Mouse (Mus musculus): ENCODE data around the gene Abat.

DNA sequence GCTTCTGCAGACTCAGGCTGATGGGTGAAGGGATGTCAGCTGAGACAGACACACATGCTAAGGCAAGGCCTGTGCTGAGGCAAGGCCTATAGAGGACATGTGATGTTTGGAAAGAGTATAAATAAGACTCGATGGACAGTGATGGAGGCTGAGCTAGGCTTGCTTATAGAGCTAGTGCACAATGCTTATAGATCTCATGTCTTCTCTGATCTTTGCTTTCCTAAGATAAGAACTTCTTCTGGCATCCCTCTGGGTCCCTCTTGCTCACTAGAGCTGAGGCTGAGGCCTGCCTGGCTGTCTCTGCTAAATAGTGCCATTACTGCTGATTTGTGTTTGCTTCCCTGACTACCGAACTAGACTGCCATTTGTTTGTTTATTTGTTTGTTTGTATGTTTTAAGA, 34.6 kb downstream of the Abat start:
- TF ChIP-seq CTCF (IDR thresholded peaks at IDR 0.05; ENCODE audit: extremely low read depth, insufficient read depth, insufficient read length, insufficient replicate concordance) (no peak), POLR2A (IDR thresholded peaks at IDR 0.05; ENCODE audit: low read depth, low read length) (no peak)

All from spleen, adult 2 months (tissue).